Mouse (Mus musculus) spleen, adult 2 months (tissue): Measurements from ENCODE around the gene Gm45808. TPM values are rescaled to one million over a fixed set of nuclear protein-coding genes. Genes with fewer than 3 reads are reported as not detected.

Experiments used
- DNase-seq, 2 experiments: peaks; one replicate each; pipeline versions ENCODE4 v3.0.0 to v3.0.0-alpha.2; 2012 to 2021; ENCODE audit warnings: low spot score in 2 of 2, low read depth in 1 of 2
- H3K27ac ChIP-seq: fragments of 200-500 bp; 2 replicates; pipeline ENCODE4 v1.5.1; 2012; ENCODE audit warnings: low read length, inconsistent platforms; ENCODE audit not compliant: insufficient read depth
- H3K27me3 ChIP-seq: fragments of 200-500 bp; 2 replicates; pipeline ENCODE4 v1.6.1; 2012; ENCODE audit warnings: mild to moderate bottlenecking, moderate library complexity, low read length, inconsistent platforms; ENCODE audit not compliant: control insufficient read depth, insufficient read depth
- H3K36me3 ChIP-seq: fragments of 200-500 bp; 2 replicates; pipeline ENCODE4 v1.6.1; 2012; ENCODE audit warnings: mild to moderate bottlenecking, low read length, inconsistent platforms; ENCODE audit not compliant: control insufficient read depth, insufficient read depth
- H3K4me1 ChIP-seq: fragments of 200-500 bp; 2 replicates; pipeline ENCODE4 v1.6.1; 2011; ENCODE audit warnings: inconsistent platforms; ENCODE audit not compliant: control insufficient read depth, insufficient read depth, insufficient read length
- H3K4me3 ChIP-seq: fragments of 200-500 bp; 2 replicates; pipeline ENCODE4 v1.5.1; 2011; ENCODE audit warnings: mild to moderate bottlenecking, inconsistent platforms; ENCODE audit not compliant: insufficient read depth, insufficient read length; ENCODE audit errors: extremely low read depth
- CTCF ChIP-seq: fragments of 200-500 bp; IDR thresholded peaks from 2 replicates; pipeline ENCODE4 v1.5.1; 2011; ENCODE audit warnings: mild to moderate bottlenecking, inconsistent platforms; ENCODE audit not compliant: insufficient read depth, insufficient read length, insufficient replicate concordance; ENCODE audit errors: extremely low read depth
- POLR2A ChIP-seq: fragments of 200-500 bp; IDR thresholded peaks from 2 replicates; pipeline ENCODE4 v1.6.1; 2011; ENCODE audit warnings: low read depth, low read length, inconsistent platforms
- WGBS: fragments of 180-500 bp; shearing (Covaris S2); methylation state at CpG from one replicate; pipeline ENCODE4 v1.1.7; 2018; 5-methylcytosine and 5-hydroxymethylcytosine counted together
- polyA plus RNA-seq: library from polyadenylated mRNA; depleted of rRNA; stranded (reverse); fragments of >200 nt; gene quantifications from 2 replicates; pipeline ENCODE4 v1.2.3, GENCODE M21; 2012; rRNA removed

Gm45808 gene
- polyA plus RNA-seq, 1 experiment, result 0.13 TPM

GRCm38 (mm10) chr7:45420615-45420919 is 66.0 kb downstream of the Gm45808 start, which contains the start of gene Lhb:
Gene Lhb, plus strand, starts transcription at chr7:45420820.
- Histone ChIP-seq H3K4me3 (no peak within 1 kb of the TSS), H3K27ac (no peak within 1 kb of the TSS), H3K27me3 (peaks cover 11% of the 10 kb centered on the region), H3K36me3 (peaks cover 41% of the 10 kb centered on the region), H3K4me1 (peaks cover 3% of the 10 kb centered on the region)
- WGBS, result 83% methylated on average over 6 of the region's 6 CpGs
- TF ChIP-seq POLR2A, result no peak
- TF ChIP-seq CTCF, result no peak
- no peak for DNase-seq

- WGBS, result 54% methylated on average over 27 of the region's 27 CpGs
- Histone ChIP-seq H3K27me3 (peaks cover 15% of the 10 kb centered on the region), H3K4me1 (peaks cover 5% of the 10 kb centered on the region)
Observed at GRCm38 (mm10) chr7:45419859-45420614, 66.6 kb downstream of the Gm45808 start.

DNA sequence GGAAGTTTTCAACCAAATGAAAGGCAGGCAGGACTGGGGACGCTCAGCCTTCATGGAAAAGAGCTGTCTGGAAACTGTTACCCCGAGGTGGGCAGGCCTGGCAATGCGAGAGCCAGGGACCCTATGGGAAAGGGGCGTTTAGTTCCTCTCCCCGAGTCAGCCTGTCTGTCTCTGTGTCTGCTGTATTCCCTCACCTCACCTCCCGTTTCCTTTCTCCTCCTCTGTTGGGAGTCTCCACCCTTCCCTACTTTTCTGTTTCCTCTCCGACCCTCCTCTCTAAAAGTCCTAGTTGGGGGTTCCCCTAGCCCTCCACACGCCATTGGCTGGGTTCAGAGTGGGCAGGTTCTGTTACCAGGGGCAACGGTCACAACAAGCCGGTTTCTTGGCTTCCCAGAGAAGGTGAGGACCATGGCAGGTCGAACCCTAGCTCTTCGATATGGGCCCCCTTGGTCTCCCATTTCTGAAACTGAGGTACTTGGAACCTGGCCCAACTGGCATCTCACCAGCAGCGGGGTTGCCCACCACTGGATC is 68.6 kb downstream of the Gm45808 start:
- DNase-seq, result no peak
- H3K27ac ChIP-seq, result no peak overlapping the region
- 15% methylated on average over 13 of the region's 13 CpGs for WGBS
- H3K4me3 ChIP-seq, result no peak overlapping the region
- H3K27me3 ChIP-seq, result peaks cover 28% of the 10 kb centered on the region
- peaks cover 22% of the 10 kb centered on the region for H3K36me3 ChIP-seq
- TF ChIP-seq CTCF (no peak), POLR2A (no peak)
- H3K4me1 ChIP-seq, result peaks cover 9% of the 10 kb centered on the region

More at GRCm38 (mm10) chr7:45419859-45420614, 66.6 kb downstream of the Gm45808 start:
- TF ChIP-seq POLR2A (no peak), CTCF (no peak)
- no peak for DNase-seq
- Histone ChIP-seq H3K27ac (no peak overlapping the region), H3K4me3 (no peak overlapping the region), H3K36me3 (peaks cover 40% of the 10 kb centered on the region)

Other genes starting within 250 kb of the Gm45808 start
- 1,116 and 1,582 TPM in 2 replicates for gene Cd37, start 247.7 kb downstream of the Gm45808 start, polyA plus RNA-seq
- gene Slc6a16, start 245.7 kb downstream of the Gm45808 start, polyA plus RNA-seq, result not detected in 2 replicates
- 0.27 and 0.43 TPM in 2 replicates for gene Slc6a21, start 209.3 kb downstream of the Gm45808 start, polyA plus RNA-seq
- 7.9 and 10.0 TPM in 2 replicates for gene Trpm4, start 153.0 kb downstream of the Gm45808 start, polyA plus RNA-seq
- 0.04 and 0.09 TPM in 2 replicates for gene Hrc, start 151.5 kb downstream of the Gm45808 start, polyA plus RNA-seq
- 0.22 and 0.27 TPM in 2 replicates for gene Ppfia3, start 119.8 kb downstream of the Gm45808 start, polyA plus RNA-seq
- gene Lin7b, start 116.2 kb downstream of the Gm45808 start, polyA plus RNA-seq, result 0.90 and 2.1 TPM in 2 replicates
- gene Snrnp70, start 91.1 kb downstream of the Gm45808 start, polyA plus RNA-seq, result 273 and 277 TPM in 2 replicates
- 0.04 and 0.05 TPM in 2 replicates for gene Kcna7, start 81.2 kb downstream of the Gm45808 start, polyA plus RNA-seq
- 0.12 and 0.33 TPM in 2 replicates for gene Ntf5, start 73.1 kb downstream of the Gm45808 start, polyA plus RNA-seq
- gene Lhb, start 66.0 kb downstream of the Gm45808 start, polyA plus RNA-seq, result not detected in 2 replicates
- gene Gys1, start 52.0 kb downstream of the Gm45808 start, polyA plus RNA-seq, result 12.4 and 14.4 TPM in 2 replicates
- 55.3 and 56.0 TPM in 2 replicates for gene Ruvbl2, start 48.7 kb downstream of the Gm45808 start, polyA plus RNA-seq
- 2,804 and 3,579 TPM in 2 replicates for gene Ftl1, start 26.9 kb downstream of the Gm45808 start, polyA plus RNA-seq
- 129 and 163 TPM in 2 replicates for gene Bax, start 19.9 kb downstream of the Gm45808 start, polyA plus RNA-seq
- gene Tulp2, start 4.9 kb downstream of the Gm45808 start, polyA plus RNA-seq, result 0.04 and 0.49 TPM in 2 replicates
- gene Dhdh, start 2.0 kb upstream of the Gm45808 start, polyA plus RNA-seq, result 1.5 and 1.6 TPM in 2 replicates
- gene Nucb1, start 23.6 kb upstream of the Gm45808 start, polyA plus RNA-seq, result 171 and 188 TPM in 2 replicates
- 99.5 and 119 TPM in 2 replicates for gene Ppp1r15a, start 39.5 kb upstream of the Gm45808 start, polyA plus RNA-seq
- gene Plekha4, start 39.5 kb upstream of the Gm45808 start, polyA plus RNA-seq, result 6.5 and 7.2 TPM in 2 replicates
- 1.7 TPM in 2 replicates for gene Hsd17b14, start 68.1 kb upstream of the Gm45808 start, polyA plus RNA-seq
- 50.8 and 55.6 TPM in 2 replicates for gene Bcat2, start 83.3 kb upstream of the Gm45808 start, polyA plus RNA-seq
- gene Fgf21, start 128.7 kb upstream of the Gm45808 start, polyA plus RNA-seq, result 0.90 and 2.8 TPM in 2 replicates
- 0.71 and 1.1 TPM in 2 replicates for gene Fut1, start 130.5 kb upstream of the Gm45808 start, polyA plus RNA-seq
- gene Izumo1, start 135.0 kb upstream of the Gm45808 start, polyA plus RNA-seq, result 0.46 and 0.63 TPM in 2 replicates
- gene Rasip1, start 140.7 kb upstream of the Gm45808 start, polyA plus RNA-seq, result 18.8 and 20.1 TPM in 2 replicates
- gene Mamstr, start 153.2 kb upstream of the Gm45808 start, polyA plus RNA-seq, result 2.5 and 2.7 TPM in 2 replicates
- gene Fut2, start 179.6 kb upstream of the Gm45808 start, polyA plus RNA-seq, result 0.04 TPM in 1 of 2 replicates, not detected in the other
- gene Ntn5, start 197.2 kb upstream of the Gm45808 start, polyA plus RNA-seq, result 2.2 and 5.1 TPM in 2 replicates
- 0.68 and 1.5 TPM in 2 replicates for gene Sec1, start 207.6 kb upstream of the Gm45808 start, polyA plus RNA-seq
- gene Car11, start 213.0 kb upstream of the Gm45808 start, polyA plus RNA-seq, result 2.4 and 4.6 TPM in 2 replicates
- 20.0 and 30.1 TPM in 2 replicates for gene Dbp, start 218.3 kb upstream of the Gm45808 start, polyA plus RNA-seq
- gene Rpl18, start 228.6 kb upstream of the Gm45808 start, polyA plus RNA-seq, result 1,792 and 2,504 TPM in 2 replicates
- gene Sphk2, start 231.2 kb upstream of the Gm45808 start, polyA plus RNA-seq, result 41.0 and 56.3 TPM in 2 replicates
- 0.09 and 0.26 TPM in 2 replicates for gene Fam83e, start 234.4 kb upstream of the Gm45808 start, polyA plus RNA-seq
- not detected in 2 replicates for gene Spaca4, start 239.0 kb upstream of the Gm45808 start, polyA plus RNA-seq